Mouse (Mus musculus): ENCODE measurements around the gene Ldlrad3. TPM values are rescaled to one million over a fixed set of nuclear protein-coding genes. Genes with fewer than 3 reads are reported as not detected.
A peak's percentile ranks its signal among the peaks of the same experiment; 100 is the strongest.

The Ldlrad3 gene
- polyA plus RNA-seq, 1 experiment from 2014 or later, result 35.9 TPM

DNA sequence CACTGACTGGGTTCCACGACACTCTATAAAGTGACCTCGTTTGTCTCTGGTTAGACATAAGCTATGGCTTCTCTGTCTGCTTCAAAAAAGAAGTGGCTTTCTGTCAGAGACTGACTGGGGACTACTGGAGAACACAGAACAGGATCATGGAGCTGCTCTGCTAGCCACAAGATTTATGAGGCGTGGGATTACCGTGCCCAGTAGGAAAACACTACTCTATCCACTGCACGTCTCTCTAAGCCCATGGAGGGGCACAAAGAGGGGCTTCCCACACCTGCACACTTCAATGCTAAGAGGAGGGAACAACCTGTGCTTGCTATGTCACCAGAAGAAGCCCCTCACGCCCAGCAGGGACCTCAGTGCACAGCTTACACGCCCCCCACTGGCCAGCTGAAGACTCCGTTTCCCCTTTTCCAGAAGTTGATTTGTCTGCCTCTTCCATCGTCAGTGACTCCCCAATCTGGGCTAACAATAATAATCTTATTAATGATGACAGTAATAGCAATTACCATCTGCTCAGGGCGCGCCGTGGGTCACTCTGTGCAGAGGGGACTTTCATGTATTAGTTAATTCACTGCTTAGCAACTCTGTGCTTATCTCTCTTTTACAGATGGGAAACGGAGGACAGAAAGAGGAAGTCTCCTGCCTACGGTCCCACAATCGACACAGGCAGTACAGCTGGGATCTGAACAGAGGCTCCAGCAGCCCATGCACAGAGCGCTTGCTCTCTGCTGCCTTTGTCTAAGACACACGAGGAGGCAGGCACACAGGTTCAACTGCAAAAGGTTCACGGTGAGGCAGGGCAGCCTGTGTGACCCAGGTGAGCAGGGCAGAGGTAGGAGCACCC, 149.3 kb downstream of the Ldlrad3 start:
- peak overlapping the region; percentile 45 for H3K9ac ChIP-seq
- H3K27ac ChIP-seq, result peak overlapping the region; percentile 60
- no peaks in the 10 kb centered on the region for H3K9me3 ChIP-seq (replicated peaks)
- ATAC-seq, result no peak
- H3K4me1 ChIP-seq, result peaks cover 69% of the 10 kb centered on the region
- 57% methylated on average over 18 of the region's 18 CpGs for WGBS
- H3K36me3 ChIP-seq (ENCODE audit: poor library complexity, severe bottlenecking), result no peaks in the 10 kb centered on the region
- no peaks in the 10 kb centered on the region for H3K27me3 ChIP-seq
- H3K4me3 ChIP-seq, result no peak overlapping the region
- no peak overlapping the region; the same call in 1 of the 2 replicates for H3K4me2 ChIP-seq

DNA sequence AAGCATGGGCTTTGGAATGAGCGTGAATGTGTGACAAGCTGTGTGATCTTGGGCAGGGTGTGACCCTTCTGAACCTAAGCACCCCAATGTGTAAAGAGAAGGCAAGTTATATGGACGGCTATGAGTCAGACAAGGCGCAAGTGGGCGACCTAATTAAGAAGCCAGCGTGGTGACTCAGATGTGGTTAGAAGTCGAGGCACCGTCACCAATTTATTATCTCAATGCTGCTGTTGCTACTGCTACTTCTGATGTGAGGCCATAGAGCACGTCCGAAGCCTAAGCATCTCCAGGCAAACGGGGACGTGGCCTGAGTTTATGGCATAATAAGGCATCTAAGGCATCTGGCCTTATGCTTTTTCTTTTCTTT, 151.7 kb downstream of the Ldlrad3 start:
- no peak for ATAC-seq
- no peak overlapping the region for H3K9ac ChIP-seq
- H3K36me3 ChIP-seq (ENCODE audit: poor library complexity, severe bottlenecking), result no peaks in the 10 kb centered on the region
- peaks cover 80% of the 10 kb centered on the region for H3K4me1 ChIP-seq
- no peaks in the 10 kb centered on the region for H3K27me3 ChIP-seq
- 84% methylated on average over 11 of the region's 11 CpGs for WGBS
- no peaks in the 10 kb centered on the region for H3K9me3 ChIP-seq (replicated peaks)
- no peak overlapping the region for H3K27ac ChIP-seq
- H3K4me2 ChIP-seq, result no peak overlapping the region
- no peak overlapping the region for H3K4me3 ChIP-seq

DNA sequence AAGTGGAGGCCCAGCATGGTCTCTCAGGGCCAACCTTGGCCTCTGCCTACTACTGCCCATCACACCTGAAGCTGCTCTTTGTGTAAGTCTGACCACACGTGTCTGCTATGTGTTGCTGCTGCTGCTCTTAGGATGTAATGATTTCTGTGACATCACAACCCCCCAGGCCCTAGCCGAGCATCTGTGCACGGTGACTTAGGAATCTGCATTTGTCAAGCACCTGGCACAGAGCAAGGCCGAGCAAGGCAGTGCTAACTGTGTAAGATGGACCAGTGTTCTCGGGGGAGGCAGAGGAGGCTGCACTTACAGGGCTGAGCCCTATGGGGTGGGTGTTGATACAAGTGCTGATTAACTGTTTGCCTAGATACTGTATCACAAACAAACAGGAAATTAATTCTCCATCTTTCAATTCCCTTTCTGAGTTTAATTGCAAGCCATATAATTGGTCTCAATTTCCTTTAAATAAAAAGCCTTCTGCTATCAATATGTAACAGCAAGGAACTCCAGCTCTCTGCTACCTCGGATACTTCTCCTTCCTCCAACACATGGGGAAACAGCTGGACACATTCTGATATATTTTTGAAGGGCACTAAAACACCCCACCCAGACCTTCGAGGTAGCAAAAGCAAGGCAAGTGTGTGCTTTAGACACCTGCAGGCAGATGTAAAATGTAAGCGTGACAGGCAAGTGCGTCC, 152.2 kb downstream of the Ldlrad3 start:
- H3K4me2 ChIP-seq, result no peak overlapping the region
- no peaks in the 10 kb centered on the region for H3K27me3 ChIP-seq
- no peaks in the 10 kb centered on the region for H3K9me3 ChIP-seq (replicated peaks)
- WGBS, result 63% methylated on average over 9 of the region's 9 CpGs
- H3K4me3 ChIP-seq, result no peak overlapping the region
- H3K9ac ChIP-seq, result no peak overlapping the region
- H3K27ac ChIP-seq, result 0 out of 2 replicates have a peak overlapping the region, but pooled peaks have one; percentile 40
- peaks cover 80% of the 10 kb centered on the region for H3K4me1 ChIP-seq
- no peaks in the 10 kb centered on the region for H3K36me3 ChIP-seq (ENCODE audit: poor library complexity, severe bottlenecking)
- no peak for ATAC-seq

DNA sequence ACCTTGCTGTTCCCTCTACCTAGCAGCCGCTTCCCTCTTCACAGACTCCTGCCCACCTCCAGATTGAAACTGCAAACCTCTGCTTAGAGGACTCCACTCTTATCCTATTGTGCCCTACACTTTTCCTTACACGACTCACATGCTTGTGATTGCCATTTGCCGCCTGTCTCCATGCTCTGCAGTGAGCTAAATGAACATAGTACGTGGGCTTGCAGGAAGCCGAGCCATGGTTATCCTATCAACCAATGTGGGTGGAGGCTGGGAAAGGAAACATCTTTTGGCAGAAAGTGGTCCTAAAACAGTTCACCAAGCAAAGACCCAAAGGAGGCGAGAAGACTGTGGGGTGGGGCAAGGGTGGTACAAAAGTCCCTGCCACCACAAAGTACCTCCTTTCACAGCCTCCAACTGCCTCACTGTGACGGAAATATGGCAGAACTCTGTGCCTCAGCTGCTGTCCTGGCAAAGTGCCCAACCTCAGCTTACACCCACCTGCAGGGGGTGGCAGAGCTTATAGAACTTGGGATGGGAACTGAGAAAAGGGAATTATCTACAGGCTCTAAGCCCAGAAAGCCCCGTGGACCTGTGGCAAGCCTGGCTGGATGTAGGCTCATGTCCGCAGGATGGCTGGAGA, 153.4 kb downstream of the Ldlrad3 start:
- H3K27ac ChIP-seq, result peak overlapping the region; percentile 36
- no peak overlapping the region for H3K4me3 ChIP-seq
- no peaks in the 10 kb centered on the region for H3K27me3 ChIP-seq
- H3K36me3 ChIP-seq (ENCODE audit: poor library complexity, severe bottlenecking), result no peaks in the 10 kb centered on the region
- ATAC-seq, result 0 out of 2 replicates have a peak, but pooled peaks have one; percentile 14
- 53% methylated on average over 9 of the region's 9 CpGs for WGBS
- no peaks in the 10 kb centered on the region for H3K9me3 ChIP-seq (replicated peaks)
- no peak overlapping the region for H3K4me2 ChIP-seq
- peaks cover 71% of the 10 kb centered on the region for H3K4me1 ChIP-seq
- H3K9ac ChIP-seq, result no peak overlapping the region

DNA sequence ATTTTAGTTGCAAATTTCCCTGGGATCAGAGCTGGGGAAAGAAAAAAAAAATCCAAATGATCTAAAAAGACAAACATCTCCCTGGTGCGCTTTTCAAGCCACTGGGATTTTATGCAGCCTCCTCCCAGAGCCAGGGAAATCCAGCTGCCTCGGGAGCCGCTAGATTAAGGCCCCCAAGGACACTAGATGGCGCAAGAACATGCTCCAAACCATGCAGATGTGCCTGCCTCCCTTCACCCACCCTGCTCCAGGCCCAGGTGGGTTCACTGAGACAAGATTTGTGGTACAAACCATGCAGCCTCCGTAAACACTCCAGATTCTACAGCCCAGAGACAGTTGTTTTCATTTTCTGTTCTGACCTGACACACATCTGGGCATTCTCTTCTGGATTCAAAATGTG, 155.5 kb downstream of the Ldlrad3 start:
- peak; percentile 52; the same call in 1 of the 2 replicates for ATAC-seq
- no peak overlapping the region for H3K4me3 ChIP-seq
- H3K27ac ChIP-seq, result peak overlapping the region; percentile 57; the same call in 1 of the 2 replicates
- H3K36me3 ChIP-seq (ENCODE audit: poor library complexity, severe bottlenecking), result no peaks in the 10 kb centered on the region
- 22% methylated on average over 5 of the region's 5 CpGs for WGBS
- H3K9ac ChIP-seq, result no peak overlapping the region
- no peaks in the 10 kb centered on the region for H3K9me3 ChIP-seq (replicated peaks)
- peaks cover 63% of the 10 kb centered on the region for H3K4me1 ChIP-seq
- no peak overlapping the region for H3K4me2 ChIP-seq
- no peaks in the 10 kb centered on the region for H3K27me3 ChIP-seq

DNA sequence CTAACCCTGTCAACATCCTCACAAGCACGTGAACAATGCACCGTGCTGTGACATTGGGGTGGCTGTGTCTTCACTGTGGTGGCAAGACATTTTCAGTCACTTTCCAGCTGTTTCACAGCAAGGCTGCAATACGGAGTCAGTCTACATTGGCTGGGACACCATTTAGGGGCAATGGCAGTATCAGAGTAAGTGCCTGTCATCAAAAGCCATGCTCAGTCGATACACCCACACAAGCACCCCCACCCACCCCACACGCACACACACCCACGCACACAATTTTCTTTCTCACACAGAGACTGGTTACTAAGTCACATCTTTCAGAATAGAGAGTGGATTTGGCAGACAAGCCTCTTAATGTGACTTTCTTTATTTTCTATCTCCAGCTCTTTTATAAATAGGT, 156.0 kb downstream of the Ldlrad3 start:
- Histone ChIP-seq H3K4me2 (no peak overlapping the region), H3K9me3 (replicated peaks) (no peaks in the 10 kb centered on the region), H3K36me3 (ENCODE audit: poor library complexity, severe bottlenecking) (no peaks in the 10 kb centered on the region), H3K27me3 (no peaks in the 10 kb centered on the region), H3K4me1 (peaks cover 68% of the 10 kb centered on the region), H3K4me3 (no peak overlapping the region), H3K9ac (no peak overlapping the region), H3K27ac (peak overlapping the region; percentile 57)
- peak; percentile 2; the same call in 1 of the 2 replicates for ATAC-seq
- 67% methylated on average over 6 of the region's 6 CpGs for WGBS

DNA sequence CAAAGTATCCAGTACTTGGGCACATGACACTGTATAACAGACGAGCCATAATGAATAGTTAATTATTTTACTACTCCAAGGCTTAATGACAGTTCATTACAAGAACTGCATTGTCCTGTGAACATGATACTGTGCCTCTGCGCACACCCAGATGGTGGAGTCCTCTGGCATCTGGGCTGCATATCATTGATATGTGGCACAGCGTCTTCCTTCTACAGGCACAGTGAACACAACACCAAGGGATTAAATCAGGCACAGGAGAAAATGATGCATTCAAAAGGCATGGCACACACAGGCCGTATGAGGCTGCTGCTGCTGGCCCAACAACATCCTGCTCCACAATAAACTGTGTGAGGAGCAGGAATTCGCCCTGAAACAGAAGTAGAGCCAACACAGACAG, 156.5 kb downstream of the Ldlrad3 start:
- Histone ChIP-seq H3K4me1 (peaks cover 72% of the 10 kb centered on the region), H3K4me2 (no peak overlapping the region), H3K36me3 (ENCODE audit: poor library complexity, severe bottlenecking) (no peaks in the 10 kb centered on the region), H3K27me3 (no peaks in the 10 kb centered on the region), H3K4me3 (no peak overlapping the region), H3K9me3 (replicated peaks) (no peaks in the 10 kb centered on the region), H3K9ac (no peak overlapping the region), H3K27ac (peak overlapping the region; percentile 57)
- WGBS, result 23% methylated on average over 5 of the region's 5 CpGs
- ATAC-seq, result peak; percentile 42

DNA sequence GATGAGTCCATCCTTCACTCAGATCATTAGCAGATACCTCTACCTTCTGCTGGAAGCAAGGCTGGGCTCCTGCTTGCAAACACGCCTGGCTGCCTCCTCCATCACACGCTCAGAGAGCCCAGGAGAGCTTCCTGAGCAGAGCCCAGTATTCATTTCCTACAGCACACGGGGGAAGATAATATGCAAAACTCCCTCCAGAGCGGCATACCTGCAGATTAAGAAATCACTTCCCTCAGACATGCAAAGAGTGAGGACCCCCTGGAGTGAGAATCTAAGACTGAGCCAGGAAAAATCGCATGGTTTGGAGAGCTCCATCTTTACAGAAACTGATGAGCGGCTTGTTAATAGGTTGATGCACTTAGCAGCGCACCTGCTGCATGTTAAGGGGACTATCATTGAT, 158.9 kb downstream of the Ldlrad3 start:
- Histone ChIP-seq H3K9ac (no peak overlapping the region), H3K4me2 (no peak overlapping the region), H3K4me1 (peaks cover 69% of the 10 kb centered on the region), H3K27ac (no peak overlapping the region; the same call in 1 of the 2 replicates), H3K9me3 (replicated peaks) (no peaks in the 10 kb centered on the region), H3K27me3 (no peaks in the 10 kb centered on the region), H3K4me3 (no peak overlapping the region), H3K36me3 (ENCODE audit: poor library complexity, severe bottlenecking) (no peaks in the 10 kb centered on the region)
- no peak for ATAC-seq
- 60% methylated on average over 7 of the region's 7 CpGs for WGBS

DNA sequence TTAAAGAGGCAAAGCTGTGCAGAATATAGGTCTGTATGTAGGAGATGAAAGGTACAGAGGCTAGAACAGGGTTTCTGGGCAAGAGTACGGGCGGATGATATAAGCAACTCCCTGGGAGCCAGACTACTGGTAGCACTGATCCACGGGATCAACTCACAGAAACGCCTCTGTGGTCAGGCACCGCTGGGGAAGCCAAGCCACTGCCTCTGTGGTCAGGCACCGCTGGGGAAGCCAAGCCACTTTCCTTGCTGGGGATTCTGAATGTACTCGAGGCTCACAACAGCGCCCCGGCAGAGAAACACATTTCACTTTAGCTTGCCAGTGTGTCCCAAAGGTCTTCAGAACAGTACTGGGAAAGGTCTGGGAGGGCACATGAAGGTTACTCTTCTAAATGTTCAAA, 160.0 kb downstream of the Ldlrad3 start:
- Histone ChIP-seq H3K27me3 (no peaks in the 10 kb centered on the region), H3K36me3 (ENCODE audit: poor library complexity, severe bottlenecking) (no peaks in the 10 kb centered on the region), H3K4me1 (peaks cover 73% of the 10 kb centered on the region), H3K9me3 (replicated peaks) (no peaks in the 10 kb centered on the region), H3K4me2 (no peak overlapping the region), H3K4me3 (no peak overlapping the region), H3K9ac (no peak overlapping the region), H3K27ac (peak overlapping the region; percentile 82; the same call in 1 of the 2 replicates)
- 94% methylated on average over 9 of the region's 9 CpGs for WGBS
- ATAC-seq, result no peak

DNA sequence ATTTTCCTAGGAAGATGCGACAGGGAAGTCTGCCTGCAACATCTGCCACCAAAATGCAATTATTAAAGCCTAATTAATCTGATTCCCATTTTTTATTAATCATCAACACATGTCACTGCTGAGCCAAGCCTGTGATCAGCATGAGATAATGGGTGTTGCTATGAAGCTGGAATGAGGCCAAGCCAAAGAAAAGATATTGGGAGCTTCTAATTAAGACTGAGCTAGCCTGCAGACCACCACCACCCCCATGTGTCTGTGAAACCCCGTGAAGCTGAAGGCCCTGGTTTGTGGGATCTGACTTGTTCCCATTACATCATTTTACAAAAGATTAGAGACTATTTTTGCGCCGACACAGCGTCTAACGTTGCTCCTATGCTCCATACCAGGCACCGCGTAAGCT, 161.7 kb downstream of the Ldlrad3 start:
- WGBS, result 44% methylated on average over 8 of the region's 8 CpGs
- ATAC-seq, result peak; percentile 58
- no peak overlapping the region for H3K9ac ChIP-seq
- no peak overlapping the region for H3K4me3 ChIP-seq
- peaks cover 73% of the 10 kb centered on the region for H3K4me1 ChIP-seq
- peak overlapping the region; percentile 82 for H3K27ac ChIP-seq
- no peak overlapping the region for H3K4me2 ChIP-seq
- no peaks in the 10 kb centered on the region for H3K36me3 ChIP-seq (ENCODE audit: poor library complexity, severe bottlenecking)
- H3K27me3 ChIP-seq, result no peaks in the 10 kb centered on the region
- H3K9me3 ChIP-seq (replicated peaks), result no peaks in the 10 kb centered on the region

DNA sequence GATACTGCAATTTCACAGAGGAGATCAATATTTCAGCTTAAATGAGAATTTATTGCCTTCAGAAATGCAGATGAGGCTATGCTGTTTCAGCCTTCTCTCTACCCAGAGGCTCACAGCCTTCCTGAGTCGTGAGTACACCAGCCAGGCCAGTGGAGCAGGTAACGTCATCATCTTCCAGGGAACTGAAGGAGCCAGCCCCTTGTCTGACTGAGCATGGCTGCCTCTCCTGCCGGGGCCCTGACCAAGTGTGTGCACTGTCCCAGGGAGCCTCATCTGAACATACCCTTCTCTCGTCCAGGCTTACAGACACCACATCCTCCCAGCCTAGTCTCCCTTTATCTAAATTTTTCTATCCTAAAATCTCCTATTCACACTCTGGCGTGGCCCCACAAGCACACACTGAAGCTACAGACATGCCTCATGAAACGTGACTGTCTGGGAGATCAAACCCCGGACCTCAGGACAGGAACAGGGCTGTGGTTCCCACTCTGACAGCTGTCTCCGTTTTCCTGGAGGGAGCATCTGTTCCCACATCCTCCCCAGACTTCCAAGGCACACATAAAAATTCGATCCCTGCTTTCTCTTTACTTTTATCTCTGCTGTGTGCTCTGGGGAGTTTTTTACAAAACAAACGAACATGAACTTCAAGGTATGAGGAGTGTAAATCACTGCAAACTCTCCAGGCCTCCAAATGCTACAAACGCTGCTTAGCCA, 164.7 kb downstream of the Ldlrad3 start:
- no peak overlapping the region for H3K4me3 ChIP-seq
- H3K9ac ChIP-seq, result peak overlapping the region; percentile 5; the same call in 1 of the 2 replicates
- H3K27ac ChIP-seq, result peak overlapping the region; percentile 70
- H3K9me3 ChIP-seq (replicated peaks), result no peaks in the 10 kb centered on the region
- H3K4me2 ChIP-seq, result no peak overlapping the region
- no peaks in the 10 kb centered on the region for H3K27me3 ChIP-seq
- 46% methylated on average over 11 of the region's 11 CpGs for WGBS
- ATAC-seq, result no peak
- H3K36me3 ChIP-seq (ENCODE audit: poor library complexity, severe bottlenecking), result no peaks in the 10 kb centered on the region
- peaks cover 57% of the 10 kb centered on the region for H3K4me1 ChIP-seq
